Mouse (Mus musculus) intestine, postnatal 0 days (tissue): ENCODE results near the gene Pomc. TPM values are rescaled to one million over a fixed set of nuclear protein-coding genes. Genes with fewer than 3 reads are reported as not detected.

Experiments used
- ATAC-seq: fragments of 200-750 bp; cut with Nextera tagmentation; 2 replicates; pipeline ENCODE4 v1.8.0; 2017; ENCODE audit warnings: mild to moderate bottlenecking, moderate TSS enrichment, moderate library complexity
- H3K27ac ChIP-seq: fragments of 300-500 bp; sonication (generic); 2 replicates; pipeline ENCODE4 v1.5.1; 2014; ENCODE audit warnings: mild to moderate bottlenecking, low read depth, low read length, moderate library complexity
- H3K27me3 ChIP-seq: fragments of 300-500 bp; sonication (generic); replicated peaks from 2 replicates; pipeline ENCODE4 v1.6.1; 2014; ENCODE audit warnings: low read length, mixed read lengths; ENCODE audit not compliant: control insufficient read depth, insufficient read depth
- H3K36me3 ChIP-seq: fragments of 300-500 bp; sonication (generic); 2 replicates; pipeline ENCODE4 v1.6.1; 2014; ENCODE audit warnings: mild to moderate bottlenecking, moderate library complexity; ENCODE audit not compliant: control insufficient read depth, insufficient read depth
- H3K4me1 ChIP-seq: fragments of 300-500 bp; sonication (generic); replicated peaks from 2 replicates; pipeline ENCODE4 v1.6.1; 2014; ENCODE audit warnings: antibody characterized with exemption, low read length, mixed read lengths; ENCODE audit not compliant: control insufficient read depth, insufficient read depth
- H3K4me2 ChIP-seq: fragments of 300-500 bp; sonication (generic); replicated peaks from 2 replicates; pipeline ENCODE4 v1.6.1; 2014; ENCODE audit warnings: low read depth, mild to moderate bottlenecking, moderate library complexity
- H3K4me3 ChIP-seq: fragments of 300-500 bp; sonication (generic); 2 replicates; pipeline ENCODE4 v1.5.1; 2014; ENCODE audit warnings: low read depth, low read length
- H3K9ac ChIP-seq: fragments of 300-500 bp; sonication (generic); 2 replicates; pipeline ENCODE4 v1.6.1; 2014; ENCODE audit warnings: mild to moderate bottlenecking, low read depth, low read length
- H3K9me3 ChIP-seq: fragments of 300-500 bp; sonication (generic); 2 replicates; pipeline ENCODE4 v1.6.1; 2016; ENCODE audit warnings: mixed run types; ENCODE audit not compliant: control insufficient read depth
- CTCF ChIP-seq: sonication (generic); IDR thresholded peaks from 2 replicates; pipeline ENCODE4 v1.5.1; 2016; ENCODE audit warnings: low read depth, mild to moderate bottlenecking, control low read depth, antibody characterized with exemption, moderate library complexity
- WGBS: fragments of 180-500 bp; shearing (Covaris S2); extraction: QIAGEN DNeasy Blood & Tissue Kit; methylation state at CpG from one replicate; pipeline ENCODE4 v1.1.7; 2014; 5-methylcytosine and 5-hydroxymethylcytosine counted together
- polyA plus RNA-seq: library from polyadenylated mRNA; unstranded; fragments of >200 nt; fragmentation: Nextera tagmentation; extraction: Ambion mirVana; gene quantifications from 2 replicates; pipeline ENCODE4 v1.2.1, GENCODE M21; 2015

Pomc gene
- polyA plus RNA-seq, 1 experiment from 2014 or later: 1.3 TPM

- no peaks in the 10 kb centered on the region for H3K27me3 ChIP-seq
- no peak overlapping the region for H3K9ac ChIP-seq
- H3K9me3 ChIP-seq: no peaks in the 10 kb centered on the region
- 87% methylated on average over 7 of the region's 7 CpGs for WGBS
- H3K27ac ChIP-seq: no peak overlapping the region
- H3K36me3 ChIP-seq: peaks cover 48% of the 10 kb centered on the region
- H3K4me3 ChIP-seq: no peak overlapping the region
- TF ChIP-seq CTCF: no peak
- ATAC-seq: no peak
- no peak overlapping the region for H3K4me2 ChIP-seq
- H3K4me1 ChIP-seq: no peaks in the 10 kb centered on the region
Measured at GRCm38 (mm10) chr12:3911831-3912348, 42.9 kb upstream of the Pomc start.

- Histone ChIP-seq H3K27ac (no peak overlapping the region), H3K4me1 (no peaks in the 10 kb centered on the region), H3K9me3 (no peaks in the 10 kb centered on the region), H3K36me3 (peaks cover 17% of the 10 kb centered on the region; the same call in 1 of the 2 replicates), H3K9ac (no peak overlapping the region), H3K4me3 (no peak overlapping the region), H3K27me3 (no peaks in the 10 kb centered on the region), H3K4me2 (no peak overlapping the region)
- 78% methylated on average over 3 of the region's 3 CpGs for whole genome bisulfite sequencing
- ATAC-seq: no peak
- no peak for TF ChIP-seq CTCF
Measured at GRCm38 (mm10) chr12:3915852-3916251, 38.9 kb upstream of the Pomc start.

- ATAC-seq: no peak
- Histone ChIP-seq H3K9ac (no peak overlapping the region), H3K27ac (no peak overlapping the region), H3K4me2 (no peak overlapping the region), H3K9me3 (no peaks in the 10 kb centered on the region), H3K36me3 (peaks cover 4% of the 10 kb centered on the region; the same call in 1 of the 2 replicates), H3K4me3 (no peak overlapping the region), H3K4me1 (no peaks in the 10 kb centered on the region), H3K27me3 (no peaks in the 10 kb centered on the region)
- 32% methylated on average over 14 of the region's 14 CpGs for WGBS
- no peak for TF ChIP-seq CTCF
Measured at GRCm38 (mm10) chr12:3917668-3918341, 36.9 kb upstream of the Pomc start.

GRCm38 (mm10) chr12:3918577-3918976 lies 36.2 kb upstream of the Pomc start:
- no peak for TF ChIP-seq CTCF
- Histone ChIP-seq H3K9ac (no peak overlapping the region), H3K4me1 (no peaks in the 10 kb centered on the region), H3K27ac (no peak overlapping the region), H3K4me3 (no peak overlapping the region), H3K4me2 (no peak overlapping the region), H3K9me3 (no peaks in the 10 kb centered on the region), H3K27me3 (no peaks in the 10 kb centered on the region), H3K36me3 (peaks cover 4% of the 10 kb centered on the region; the same call in 1 of the 2 replicates)
- no peak for ATAC-seq
- 44% methylated on average over 3 of the region's 3 CpGs for WGBS

GRCm38 (mm10) chr12:3919423-3919822 lies 35.3 kb upstream of the Pomc start:
- no peak overlapping the region for H3K4me3 ChIP-seq
- no peak for TF ChIP-seq CTCF
- H3K9ac ChIP-seq: no peak overlapping the region
- H3K27me3 ChIP-seq: no peaks in the 10 kb centered on the region
- WGBS: 44% methylated on average over 3 of the region's 3 CpGs
- no peak overlapping the region for H3K27ac ChIP-seq
- peak; percentile 80 for ATAC-seq
- H3K4me2 ChIP-seq: no peak overlapping the region; the same call in 1 of the 2 replicates
- peaks cover 4% of the 10 kb centered on the region; the same call in 1 of the 2 replicates for H3K36me3 ChIP-seq
- H3K9me3 ChIP-seq: no peaks in the 10 kb centered on the region
- no peaks in the 10 kb centered on the region for H3K4me1 ChIP-seq

GRCm38 (mm10) chr12:3926127-3926526 lies 28.6 kb upstream of the Pomc start:
- no peak for ATAC-seq
- H3K4me1 ChIP-seq: no peaks in the 10 kb centered on the region

More at GRCm38 (mm10) chr12:3926127-3926526, 28.6 kb upstream of the Pomc start:
- H3K36me3 ChIP-seq: no peaks in the 10 kb centered on the region
- H3K9me3 ChIP-seq: no peaks in the 10 kb centered on the region
- no peak overlapping the region for H3K9ac ChIP-seq
- H3K27me3 ChIP-seq: no peaks in the 10 kb centered on the region
- peak; percentile 87 for TF ChIP-seq CTCF
- no peak overlapping the region for H3K27ac ChIP-seq
- no peak overlapping the region for H3K4me2 ChIP-seq
- WGBS: 0% methylated on average over 1 of the region's 1 CpGs
- no peak overlapping the region for H3K4me3 ChIP-seq
